Mouse (Mus musculus) heart, postnatal 0 days (tissue): Measurements from ENCODE around the gene Actc1. TPM values are rescaled to one million over a fixed set of nuclear protein-coding genes. Genes with fewer than 3 reads are reported as not detected.

Experiments
- ATAC-seq: fragments of 200-750 bp; cut with Nextera tagmentation; 2 replicates; pipeline ENCODE4 v1.8.0; 2017; ENCODE audit warnings: low read depth, moderate number of reproducible peaks, moderate library complexity; ENCODE audit not compliant: insufficient read depth
- DNase-seq: peaks from one replicate; pipeline ENCODE4 v3.0.0-alpha.2; 2016; ENCODE audit warnings: low spot score
- H3K27ac ChIP-seq: fragments of 300-500 bp; sonication (generic); 2 replicates; pipeline ENCODE4 v1.5.1; 2014; ENCODE audit warnings: low read depth, mild to moderate bottlenecking
- H3K27me3 ChIP-seq: fragments of 300-500 bp; sonication (generic); 2 replicates; pipeline ENCODE4 v1.6.1; 2014; ENCODE audit warnings: low read length, mixed read lengths; ENCODE audit not compliant: control insufficient read depth, insufficient read depth
- H3K36me3 ChIP-seq: fragments of 300-500 bp; sonication (generic); replicated peaks from 2 replicates; pipeline ENCODE4 v1.6.1; 2014; ENCODE audit warnings: low read length, mixed read lengths; ENCODE audit not compliant: control insufficient read depth, insufficient read depth
- H3K4me1 ChIP-seq: fragments of 300-500 bp; sonication (generic); 2 replicates; pipeline ENCODE4 v1.6.1; 2014; ENCODE audit warnings: antibody characterized with exemption; ENCODE audit not compliant: control insufficient read depth, insufficient read depth
- H3K4me2 ChIP-seq: fragments of 300-500 bp; sonication (generic); 2 replicates; pipeline ENCODE4 v1.6.1; 2014; ENCODE audit warnings: low read depth, mild to moderate bottlenecking, low read length, moderate library complexity
- H3K4me3 ChIP-seq: fragments of 300-500 bp; sonication (generic); 2 replicates; pipeline ENCODE4 v1.5.1; 2014; ENCODE audit warnings: low read depth, low read length
- H3K9ac ChIP-seq: fragments of 300-500 bp; sonication (generic); replicated peaks from 2 replicates; pipeline ENCODE4 v1.6.1; 2014; ENCODE audit warnings: low read depth, low read length, mixed read lengths
- H3K9me3 ChIP-seq: fragments of 300-500 bp; sonication (generic); replicated peaks from 2 replicates; pipeline ENCODE4 v1.6.1; 2016; ENCODE audit warnings: low read length; ENCODE audit not compliant: control insufficient read depth
- CTCF ChIP-seq: IDR thresholded peaks from 2 replicates; pipeline ENCODE4 v1.5.1; 2016; ENCODE audit warnings: antibody characterized with exemption, control low read depth, low read depth
- EP300 ChIP-seq: IDR thresholded peaks from 2 replicates; pipeline ENCODE4 v1.6.1; 2016; ENCODE audit warnings: antibody characterized with exemption, low read depth
- WGBS: fragments of 180-500 bp; shearing (Covaris S2); extraction: QIAGEN DNeasy Blood & Tissue Kit; methylation state at CpG from one replicate; pipeline ENCODE4 v1.1.7; 2014; 5-methylcytosine and 5-hydroxymethylcytosine counted together
- polyA plus RNA-seq: library from polyadenylated mRNA; unstranded; fragments of >200 nt; fragmentation: Nextera tagmentation; extraction: Ambion mirVana; gene quantifications from 2 replicates; pipeline ENCODE4 v1.2.1, GENCODE M21; 2015
- total RNA-seq: library from RNA; depleted of rRNA; stranded (reverse); fragments of >200 nt; gene quantifications from 2 replicates; pipeline ENCODE4 v1.2.3, GENCODE M21; 2014; ENCODE audit warnings: low replicate concordance

Gene Actc1
- total and polyA plus RNA-seq, 2 experiments from 2014 or later: 20,690 to 21,577 TPM

DNA sequence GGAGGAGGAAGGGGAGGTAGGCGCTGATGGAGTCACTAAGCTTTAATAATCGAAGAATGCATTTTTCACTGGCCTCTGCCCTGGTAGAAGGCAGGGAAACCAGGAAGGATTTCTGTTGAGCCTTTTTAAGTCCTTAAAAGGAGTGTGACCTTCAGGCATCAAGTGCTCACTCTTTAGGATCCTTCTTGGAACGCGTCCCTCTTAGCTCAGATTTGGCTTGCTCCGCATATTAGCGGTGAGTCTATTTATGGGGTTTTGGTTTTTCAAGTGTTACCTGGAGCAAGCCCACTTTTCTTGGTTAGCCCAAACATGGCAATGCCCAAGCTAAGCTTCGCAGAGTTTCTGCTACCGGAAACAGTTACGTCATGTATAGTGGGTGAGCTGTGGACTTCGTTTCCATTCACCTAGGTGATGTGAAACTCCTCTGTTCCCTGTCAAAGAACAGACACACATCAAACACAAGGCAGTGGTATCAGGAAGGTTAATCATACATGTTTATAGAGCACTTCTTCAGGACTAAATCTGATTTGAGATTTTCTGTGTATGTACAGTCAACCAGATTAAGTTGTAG lies 5.0 kb upstream of the Actc1 start:
- H3K27ac ChIP-seq: peak overlapping the region; percentile 99
- peaks cover 9% of the 10 kb centered on the region; the same call in 1 of the 2 replicates for H3K4me1 ChIP-seq
- peak overlapping the region; percentile 12; the same call in 1 of the 2 replicates for H3K4me3 ChIP-seq
- H3K9ac ChIP-seq: peak overlapping the region; percentile 57; the same call in 1 of the 2 replicates
- peak overlapping the region; percentile 53 for H3K4me2 ChIP-seq
- H3K27me3 ChIP-seq: no peaks in the 10 kb centered on the region
- 31% methylated on average over 10 of the region's 10 CpGs for WGBS
- H3K36me3 ChIP-seq: no peaks in the 10 kb centered on the region
- TF ChIP-seq EP300 (0 out of 2 replicates have a peak, but pooled peaks have one; percentile 26), CTCF (no peak)
- ATAC-seq: peak; percentile 14; the same call in 1 of the 2 replicates
- no peaks in the 10 kb centered on the region for H3K9me3 ChIP-seq
- DNase-seq: peak; percentile 78

GRCm38 (mm10) chr2:114057303-114057853 lies 4.0 kb upstream of the Actc1 start:
- H3K27me3 ChIP-seq: no peaks in the 10 kb centered on the region
- 0 out of 2 replicates have a peak, but pooled peaks cover 9% of the 10 kb centered on the region for H3K4me1 ChIP-seq
- peak overlapping the region; percentile 53 for H3K4me2 ChIP-seq
- peak; percentile 70 for ATAC-seq
- peak overlapping the region; percentile 57 for H3K9ac ChIP-seq
- WGBS: 8% methylated on average over 10 of the region's 10 CpGs
- TF ChIP-seq CTCF (no peak), EP300 (peak; percentile 77; the same call in 1 of the 2 replicates)
- peak overlapping the region; percentile 12; the same call in 1 of the 2 replicates for H3K4me3 ChIP-seq
- H3K36me3 ChIP-seq: no peaks in the 10 kb centered on the region
- no peaks in the 10 kb centered on the region for H3K9me3 ChIP-seq
- DNase-seq: peak; percentile 89
- peak overlapping the region; percentile 99 for H3K27ac ChIP-seq

DNA sequence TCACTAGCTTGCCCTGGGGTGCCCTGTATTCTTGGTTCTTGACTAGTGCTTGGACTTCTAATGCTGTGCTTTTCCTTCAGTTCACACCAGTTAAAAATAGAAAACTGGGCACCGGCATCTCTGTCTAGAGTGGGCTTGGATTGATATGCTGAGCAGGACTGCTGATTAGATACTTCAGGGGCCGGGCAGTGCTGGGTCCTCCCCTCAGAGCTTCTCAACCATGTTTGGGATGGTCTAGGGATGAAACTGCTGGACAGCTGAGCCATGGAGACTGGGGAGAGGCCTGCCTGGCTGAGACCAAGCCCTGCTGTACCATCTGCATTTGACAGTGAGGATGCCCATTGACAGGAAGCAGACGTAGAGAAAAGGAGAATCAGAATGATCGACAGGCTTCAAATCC lies 781 bp upstream of the Actc1 start:
- 0 out of 2 replicates have a peak, but pooled peaks cover 5% of the 10 kb centered on the region for H3K4me1 ChIP-seq
- ATAC-seq (peak; percentile 50), DNase-seq (peak; percentile 92)
- H3K36me3 ChIP-seq: peaks cover 16% of the 10 kb centered on the region
- TF ChIP-seq CTCF (no peak), EP300 (peak; percentile 91)
- H3K9ac ChIP-seq: peak overlapping the region; percentile 84
- peak overlapping the region; percentile 96 for H3K27ac ChIP-seq
- H3K4me3 ChIP-seq: peak overlapping the region; percentile 53
- H3K9me3 ChIP-seq: no peaks in the 10 kb centered on the region
- 26% methylated on average over 4 of the region's 4 CpGs for WGBS
- no peaks in the 10 kb centered on the region for H3K27me3 ChIP-seq
- H3K4me2 ChIP-seq: peak overlapping the region; percentile 60

DNA sequence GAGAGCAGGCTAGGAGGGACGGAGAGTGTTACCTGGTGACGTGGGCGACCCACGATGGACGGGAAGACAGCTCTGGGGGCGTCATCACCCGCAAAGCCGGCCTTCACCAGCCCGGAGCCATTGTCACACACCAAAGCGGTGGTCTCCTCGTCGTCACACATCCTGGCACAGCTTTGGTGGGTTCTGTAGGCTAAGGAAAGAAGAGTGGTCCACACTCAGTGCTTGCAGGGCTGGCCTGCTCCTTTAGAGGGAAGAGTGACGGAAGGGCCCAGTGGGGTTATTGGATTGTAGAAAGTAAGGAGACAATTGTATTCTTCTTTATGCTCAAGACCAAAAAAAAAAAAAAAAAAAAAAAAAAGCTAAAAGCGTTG lies 1.5 kb downstream of the Actc1 start:
- ATAC-seq (no peak), DNase-seq (no peak)
- Histone ChIP-seq H3K36me3 (peaks cover 36% of the 10 kb centered on the region), H3K27me3 (no peaks in the 10 kb centered on the region), H3K4me1 (no peaks in the 10 kb centered on the region), H3K4me3 (peak overlapping the region; percentile 53), H3K27ac (peak overlapping the region; percentile 96), H3K9ac (peak overlapping the region; percentile 84), H3K9me3 (no peaks in the 10 kb centered on the region), H3K4me2 (peak overlapping the region; percentile 60)
- 38% methylated on average over 14 of the region's 14 CpGs for WGBS
- no peak for TF ChIP-seq CTCF
- no peak for TF ChIP-seq EP300

DNA sequence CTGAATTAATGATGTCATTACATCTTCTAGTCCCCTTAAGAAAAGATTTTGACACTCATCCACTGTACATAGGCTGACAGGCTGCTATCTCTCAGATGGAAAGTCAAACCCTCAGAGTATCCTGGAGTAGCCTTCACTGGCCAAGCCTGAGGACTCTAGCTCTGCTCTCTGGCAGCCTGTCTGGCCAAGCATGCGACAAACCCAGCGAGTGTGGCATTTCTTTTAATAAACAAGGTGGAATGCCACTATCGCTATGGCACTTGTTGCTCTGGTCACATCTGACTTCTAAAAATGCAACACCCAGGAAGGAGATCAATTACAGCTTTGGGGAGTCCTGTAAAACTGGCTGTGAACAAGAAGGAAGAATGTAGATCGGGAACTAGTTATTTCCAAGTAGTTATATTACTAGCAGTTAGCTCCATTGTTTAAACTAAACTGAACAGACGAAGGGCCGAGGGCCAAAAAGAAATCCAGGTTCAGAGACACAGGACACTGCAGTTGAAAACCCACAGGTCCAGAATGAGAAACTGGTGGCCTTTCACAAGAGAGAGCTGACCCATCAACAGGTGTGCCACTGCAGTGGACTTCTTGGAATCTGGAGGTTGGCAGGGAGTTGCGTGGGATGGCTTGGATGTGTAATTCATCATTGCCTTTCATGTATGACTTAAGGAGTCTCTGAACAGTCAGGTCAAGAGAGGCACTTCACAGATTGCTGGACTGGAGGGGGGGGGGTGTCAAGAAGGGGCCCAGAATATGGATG lies 2.1 kb downstream of the Actc1 start:
- peak overlapping the region; percentile 53 for H3K4me3 ChIP-seq
- H3K36me3 ChIP-seq: peaks cover 36% of the 10 kb centered on the region
- H3K27me3 ChIP-seq: no peaks in the 10 kb centered on the region
- ATAC-seq: no peak
- H3K27ac ChIP-seq: peak overlapping the region; percentile 96
- H3K9ac ChIP-seq: peak overlapping the region; percentile 84
- H3K4me2 ChIP-seq: peak overlapping the region; percentile 60
- no peak for DNase-seq
- TF ChIP-seq EP300: no peak
- no peaks in the 10 kb centered on the region for H3K9me3 ChIP-seq
- H3K4me1 ChIP-seq: no peaks in the 10 kb centered on the region
- WGBS: 31% methylated on average over 7 of the region's 7 CpGs
